Comparison of ENCODE assay signal across 10 mouse cellular contexts in genomic region chr12:82254076-82254475, GRCm38 (mm10).
DNase-seq lines count a peak whose midpoint lies in the region; ATAC-seq lines count a peak whose summit lies in the region.
"Had no signal": no experiment of that assay in that cellular context is flagged by ENCODE, and none has a peak within 500 bp of the region (broad histone marks: within the 10 kb centered on the region; RNA-seq: fewer than 3 reads in every experiment).

No protein-coding gene starts in this region.

- ATAC-seq in kidney, embryonic 16.5 days (ENCODE audit: low FRiP score, low TSS enrichment): no peak

- no peaks in the 10 kb centered on the region for H3K9me3 ChIP-seq in kidney, embryonic 16.5 days (ENCODE audit: low read length)

- H3K4me2 ChIP-seq in kidney, embryonic 16.5 days (replicated peaks; ENCODE audit: low read depth, low read length): no peak overlapping the region

- WGBS in kidney, embryonic 16.5 days: 71% methylated on average over 5 of the region's 5 CpGs

- H3K4me3 ChIP-seq in kidney, embryonic 16.5 days (ENCODE audit: low read length): no peak overlapping the region

- no peaks in the 10 kb centered on the region for H3K36me3 ChIP-seq in kidney, embryonic 16.5 days (ENCODE audit: insufficient read depth, low read length)

- no peak overlapping the region for H3K27ac ChIP-seq in kidney, embryonic 16.5 days (ENCODE audit: low read length)
- H3K27ac ChIP-seq: macrophage had no signal

- peak; percentile 44 for DNase-seq in kidney, adult 11 months
- peak; percentile 93 for DNase-seq in brain, adult 2 months (ENCODE audit: low read depth, low spot score)
- peak; percentile 64 to 69 for DNase-seq in layer of hippocampus, adult 18-20 months (ENCODE audit: low spot score in 2 of 2)
- DNase-seq in lung, postnatal 4 days: peak; percentile 55 to 65
- no peak for DNase-seq in cerebellum, adult 8-10 months
- no peak for DNase-seq in spleen, adult 12 weeks (ENCODE audit: low spot score)
- no peak for DNase-seq in heart, postnatal 4 days
- DNase-seq: cerebellum, adult 11 months had no signal

- H3K9ac ChIP-seq in kidney, embryonic 16.5 days (replicated peaks; ENCODE audit: low read length): no peak overlapping the region

- H3K4me1 ChIP-seq in kidney, embryonic 16.5 days (ENCODE audit: insufficient read depth, low read length): peaks cover 10% of the 10 kb centered on the region; the same call in 1 of the 2 replicates

- H3K27me3 ChIP-seq in kidney, embryonic 16.5 days (ENCODE audit: insufficient read depth, low read length): no peaks in the 10 kb centered on the region

Comparison
In these comparisons a context has a peak if more than half of its experiments do, and no peak if none do; other contexts are left out.
1. DNase-seq: peak in kidney, adult 11 months (single experiment), brain, adult 2 months (single experiment), layer of hippocampus, adult 18-20 months (2 of 2) and lung, postnatal 4 days (2 of 2); none in cerebellum, adult 8-10 months (single experiment), spleen, adult 12 weeks (single experiment) and heart, postnatal 4 days (single experiment).